Mouse (Mus musculus): Measurements from ENCODE around the gene Crybb3. TPM values are rescaled to one million over a fixed set of nuclear protein-coding genes. Genes with fewer than 3 reads are reported as not detected.
A peak's percentile ranks its signal among the peaks of the same experiment; 100 is the strongest.
"Not testable (repeated sequence)": the region's sequence is repeated elsewhere in the genome, so short reads cannot be mapped to it uniquely, and the experiment has no call there.

Gene Crybb3
- polyA plus RNA-seq, 1 experiment from 2014 or later: 1.1 TPM

- CTCF ChIA-PET: interaction anchor here (1.1 to 1.3 kb wide), 2 partner anchors 10 to 19 kb away, joined by 3 to 5 read pairs; no protein-coding TSS in a partner anchor
Measured at GRCm38 (mm10) chr5:113117361-113117760, 36.0 kb upstream of the Crybb3 start.

GRCm38 (mm10) chr5:113115896-113116295, 34.5 kb upstream of the Crybb3 start:
- ATAC-seq: no peak
- in situ Hi-C loops (cut with MboI; ENCODE audit: low pct_unique_long_range_greater_than_20kb): no loop called here
- CTCF ChIA-PET: interaction anchor here (4.2 kb wide), 1 partner anchor 17 kb away, joined by 20 read pairs; no protein-coding TSS in a partner anchor
- POLR2A ChIA-PET: no interaction called here
- no peak for DNase-seq (ENCODE audit: low read depth, low spot score)
- TF ChIP-seq CTCF (IDR thresholded peaks at IDR 0.05): no peak
- H3K27me3 ChIP-seq: no peaks in the 10 kb centered on the region

More at GRCm38 (mm10) chr5:113117361-113117760, 36.0 kb upstream of the Crybb3 start:
- ATAC-seq (no peak), DNase-seq (ENCODE audit: low read depth, low spot score) (no peak)
- TF ChIP-seq CTCF (IDR thresholded peaks at IDR 0.05): no peak
- POLR2A ChIA-PET: no interaction called here
- H3K27me3 ChIP-seq: no peaks in the 10 kb centered on the region
- in situ Hi-C loops (cut with MboI; ENCODE audit: low pct_unique_long_range_greater_than_20kb): no loop called here

GRCm38 (mm10) chr5:113114264-113115225, 33.2 kb upstream of the Crybb3 start:
- no peak for ATAC-seq
- ChIA-PET CTCF (interaction anchor here (1.3 to 4.2 kb wide), 3 partner anchors 15 to 112 kb away, joined by 3 to 20 read pairs (median 3); partner anchors contain the start of gene Tmem211), POLR2A (no interaction called here)
- in situ Hi-C loops (cut with MboI; ENCODE audit: low pct_unique_long_range_greater_than_20kb): no loop called here
- no peak for DNase-seq (ENCODE audit: low read depth, low spot score)
- H3K27me3 ChIP-seq: no peaks in the 10 kb centered on the region
- TF ChIP-seq CTCF (IDR thresholded peaks at IDR 0.05): no peak

GRCm38 (mm10) chr5:113113120-113113519, 31.7 kb upstream of the Crybb3 start:
- ATAC-seq: no peak

GRCm38 (mm10) chr5:113111336-113111735, 30.0 kb upstream of the Crybb3 start:
- DNase-seq (ENCODE audit: low read depth, low spot score): no peak
- no peaks in the 10 kb centered on the region for H3K27me3 ChIP-seq
- ATAC-seq: no peak
- in situ Hi-C loops (cut with MboI; ENCODE audit: low pct_unique_long_range_greater_than_20kb): no loop called here
- no peak for TF ChIP-seq CTCF (IDR thresholded peaks at IDR 0.05)
- POLR2A ChIA-PET: no interaction called here
- CTCF ChIA-PET: interaction anchor here (4.4 kb wide), 1 partner anchor 12 kb away, joined by 19 read pairs; no protein-coding TSS in a partner anchor

More at GRCm38 (mm10) chr5:113113120-113113519, 31.7 kb upstream of the Crybb3 start:
- H3K27me3 ChIP-seq: no peaks in the 10 kb centered on the region
- no peak for TF ChIP-seq CTCF (IDR thresholded peaks at IDR 0.05)
- ChIA-PET CTCF (interaction anchor here (1.1 to 4.2 kb wide), 3 partner anchors 14 to 42 kb away, joined by 3 to 20 read pairs (median 6); no protein-coding TSS in a partner anchor), POLR2A (interaction anchor here (0.7 kb wide), 1 partner anchor 8 kb away, joined by 3 read pairs; no protein-coding TSS in a partner anchor)
- in situ Hi-C loops (cut with MboI; ENCODE audit: low pct_unique_long_range_greater_than_20kb): no loop called here
- no peak for DNase-seq (ENCODE audit: low read depth, low spot score)

GRCm38 (mm10) chr5:113110929-113111328, 29.5 kb upstream of the Crybb3 start:
- no peak for DNase-seq (ENCODE audit: low read depth, low spot score)
- in situ Hi-C loops (cut with MboI; ENCODE audit: low pct_unique_long_range_greater_than_20kb): no loop called here
- ChIA-PET POLR2A (no interaction called here), CTCF (interaction anchor here (4.4 kb wide), 1 partner anchor 11 kb away, joined by 19 read pairs; no protein-coding TSS in a partner anchor)
- H3K27me3 ChIP-seq: no peaks in the 10 kb centered on the region
- TF ChIP-seq CTCF (IDR thresholded peaks at IDR 0.05): no peak
- ATAC-seq: peak; percentile 24

- ATAC-seq; POLR2A ChIA-PET; in situ Hi-C loops (cut with MboI; ENCODE audit: low pct_unique_long_range_greater_than_20kb); DNase-seq (ENCODE audit: low read depth, low spot score); H3K27me3 ChIP-seq: not testable (repeated sequence)
- CTCF ChIA-PET: interaction anchor here (1.2 to 4.4 kb wide), 5 partner anchors 10 to 71 kb away, joined by 3 to 19 read pairs (median 4); no protein-coding TSS in a partner anchor
Measured at GRCm38 (mm10) chr5:113109651-113110050, 28.3 kb upstream of the Crybb3 start.

GRCm38 (mm10) chr5:113108165-113108764, 26.9 kb upstream of the Crybb3 start:
- TF ChIP-seq CTCF (IDR thresholded peaks at IDR 0.05): no peak
- DNase-seq (ENCODE audit: low read depth, low spot score) (no peak), ATAC-seq (no peak)
- in situ Hi-C loops (cut with MboI; ENCODE audit: low pct_unique_long_range_greater_than_20kb): no loop called here
- CTCF ChIA-PET: interaction anchor here (1.7 to 4.4 kb wide), 6 partner anchors 9 to 72 kb away, joined by 4 to 19 read pairs (median 8); no protein-coding TSS in a partner anchor
- no peaks in the 10 kb centered on the region for H3K27me3 ChIP-seq
- POLR2A ChIA-PET: interaction anchor here (0.8 kb wide), 1 partner anchor 17 kb away, joined by 3 read pairs; no protein-coding TSS in a partner anchor

GRCm38 (mm10) chr5:113107709-113108108, 26.3 kb upstream of the Crybb3 start:
- ATAC-seq: no peak
- in situ Hi-C loops (cut with MboI; ENCODE audit: low pct_unique_long_range_greater_than_20kb): no loop called here
- CTCF ChIA-PET: interaction anchor here (1.3 to 4.4 kb wide), 6 partner anchors 8 to 73 kb away, joined by 3 to 19 read pairs (median 6); no protein-coding TSS in a partner anchor
- no peak for DNase-seq (ENCODE audit: low read depth, low spot score)
- no peak for TF ChIP-seq CTCF (IDR thresholded peaks at IDR 0.05)
- POLR2A ChIA-PET: no interaction called here
- no peaks in the 10 kb centered on the region for H3K27me3 ChIP-seq

- in situ Hi-C loops (cut with MboI; ENCODE audit: low pct_unique_long_range_greater_than_20kb): no loop called here
- no peak for TF ChIP-seq CTCF (IDR thresholded peaks at IDR 0.05)
- POLR2A ChIA-PET: no interaction called here
Measured at GRCm38 (mm10) chr5:113106594-113106993, 25.2 kb upstream of the Crybb3 start.

More at GRCm38 (mm10) chr5:113106594-113106993, 25.2 kb upstream of the Crybb3 start:
- H3K27me3 ChIP-seq: no peaks in the 10 kb centered on the region
- no peak for ATAC-seq
- no peak for DNase-seq (ENCODE audit: low read depth, low spot score)
- CTCF ChIA-PET: interaction anchor here (1.3 to 2.1 kb wide), 4 partner anchors 11 to 67 kb away, joined by 3 to 11 read pairs (median 6); no protein-coding TSS in a partner anchor
